Mouse (Mus musculus): ENCODE measurements around the gene Trpm4. TPM values are rescaled to one million over a fixed set of nuclear protein-coding genes. Genes with fewer than 3 reads are reported as not detected.
"Not testable (repeated sequence)": the region's sequence is repeated elsewhere in the genome, so short reads cannot be mapped to it uniquely, and the experiment has no call there.

Gene Trpm4
- polyA plus RNA-seq, 1 experiment from 2014 or later: 18.3 TPM

DNA sequence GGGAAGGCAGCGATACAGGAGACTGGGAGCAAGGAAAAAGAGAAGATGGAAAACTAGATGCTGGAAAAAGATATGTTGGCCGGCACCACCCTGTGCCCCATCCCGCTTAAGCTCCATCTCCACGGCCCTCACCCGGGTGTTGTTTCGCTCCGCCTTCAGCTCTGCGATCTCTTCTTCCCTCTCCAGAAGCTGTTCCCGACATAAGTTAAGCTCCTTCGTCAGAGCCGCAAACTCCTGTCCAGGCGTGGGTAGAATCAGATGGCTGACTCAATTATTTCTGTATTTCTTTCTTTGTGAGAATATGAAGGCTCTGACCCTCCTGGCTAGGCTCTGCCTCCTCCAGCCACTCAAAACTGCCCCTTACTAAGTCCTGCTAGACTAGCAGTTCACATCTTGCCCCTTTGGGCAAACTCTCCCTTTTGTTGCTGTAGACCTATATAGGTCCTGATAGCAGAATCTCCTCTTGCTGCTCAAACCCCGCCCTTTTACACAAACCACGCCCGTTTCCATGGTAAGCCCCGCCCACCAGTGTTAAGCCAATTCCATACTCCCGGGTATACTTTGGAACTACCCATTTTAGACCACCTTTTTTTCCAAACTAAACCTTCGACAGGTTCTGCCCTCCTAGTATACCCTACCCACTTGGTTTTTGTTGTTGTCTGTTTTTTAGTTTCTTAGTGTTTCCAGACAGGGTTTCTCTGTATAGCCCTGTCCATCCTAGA lies 27.0 kb upstream of the Trpm4 start:
- no peak overlapping the region for H3K27ac ChIP-seq (ENCODE audit: low read length)
- WGBS: 50% methylated on average over 18 of the region's 18 CpGs
- H3K9ac ChIP-seq (replicated peaks; ENCODE audit: low read depth, low read length): no peak overlapping the region
- H3K4me3 ChIP-seq (ENCODE audit: low read depth, low read length): no peak overlapping the region
- peaks cover 7% of the 10 kb centered on the region; the same call in 1 of the 2 replicates for H3K4me1 ChIP-seq (ENCODE audit: control insufficient read depth, insufficient read depth, low read length)
- peak overlapping the region; percentile 73; the same call in 1 of the 2 replicates for H3K4me2 ChIP-seq (replicated peaks; ENCODE audit: low read depth, low read length)
- no peaks in the 10 kb centered on the region for H3K36me3 ChIP-seq (ENCODE audit: control insufficient read depth, insufficient read depth, low read length)
- peaks cover 21% of the 10 kb centered on the region; the same call in 1 of the 2 replicates for H3K27me3 ChIP-seq (ENCODE audit: control insufficient read depth, insufficient read depth, low read length)
- no peak for ATAC-seq (ENCODE audit: insufficient number of reproducible peaks, insufficient read depth, low FRiP score, low read depth)
- no peaks in the 10 kb centered on the region for H3K9me3 ChIP-seq (ENCODE audit: control insufficient read depth, low read depth, low read length)

- H3K27ac ChIP-seq (ENCODE audit: low read length); H3K9ac ChIP-seq (replicated peaks; ENCODE audit: low read depth, low read length); H3K4me1 ChIP-seq (ENCODE audit: control insufficient read depth, insufficient read depth, low read length); ATAC-seq (ENCODE audit: insufficient number of reproducible peaks, insufficient read depth, low FRiP score, low read depth); H3K9me3 ChIP-seq (ENCODE audit: control insufficient read depth, low read depth, low read length); H3K4me3 ChIP-seq (ENCODE audit: low read depth, low read length); H3K4me2 ChIP-seq (replicated peaks; ENCODE audit: low read depth, low read length); H3K36me3 ChIP-seq (ENCODE audit: control insufficient read depth, insufficient read depth, low read length): not testable (repeated sequence)
- 59% methylated on average over 10 of the region's 11 CpGs for WGBS
- peaks cover 17% of the 10 kb centered on the region; the same call in 1 of the 2 replicates for H3K27me3 ChIP-seq (ENCODE audit: control insufficient read depth, insufficient read depth, low read length)
Observed at GRCm38 (mm10) chr7:45359081-45359480, 25.5 kb upstream of the Trpm4 start.

DNA sequence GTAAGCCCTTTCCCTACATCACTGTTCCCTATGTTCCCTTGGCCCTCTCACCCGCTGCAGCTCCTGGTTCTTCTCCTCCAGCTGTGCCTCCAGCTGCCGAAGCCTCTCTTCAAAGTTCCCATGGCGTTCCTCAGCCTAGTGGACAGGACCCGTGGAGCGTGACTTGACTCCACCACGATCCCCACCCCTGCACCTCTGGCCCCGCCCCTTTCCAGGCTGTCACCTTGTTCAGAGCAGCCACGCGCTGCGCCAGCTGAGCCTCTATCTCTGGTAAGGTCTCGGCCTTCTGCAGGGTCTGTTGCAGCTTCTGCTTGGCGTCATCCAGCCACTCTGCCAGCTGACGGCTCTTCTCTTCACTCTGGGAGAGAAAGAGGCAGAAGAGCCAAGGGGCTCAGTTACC lies 22.5 kb upstream of the Trpm4 start:
- Histone ChIP-seq H3K27me3 (ENCODE audit: control insufficient read depth, insufficient read depth, low read length) (0 out of 2 replicates have a peak, but pooled peaks cover under 1% of the 10 kb centered on the region), H3K4me2 (replicated peaks; ENCODE audit: low read depth, low read length) (no peak overlapping the region), H3K36me3 (ENCODE audit: control insufficient read depth, insufficient read depth, low read length) (no peaks in the 10 kb centered on the region), H3K4me3 (ENCODE audit: low read depth, low read length) (no peak overlapping the region), H3K9ac (replicated peaks; ENCODE audit: low read depth, low read length) (no peak overlapping the region), H3K9me3 (ENCODE audit: control insufficient read depth, low read depth, low read length) (no peaks in the 10 kb centered on the region), H3K27ac (ENCODE audit: low read length) (no peak overlapping the region), H3K4me1 (ENCODE audit: control insufficient read depth, insufficient read depth, low read length) (no peaks in the 10 kb centered on the region)
- no peak; the same call in 1 of the 2 replicates for ATAC-seq (ENCODE audit: insufficient number of reproducible peaks, insufficient read depth, low FRiP score, low read depth)
- WGBS: 47% methylated on average over 13 of the region's 13 CpGs

DNA sequence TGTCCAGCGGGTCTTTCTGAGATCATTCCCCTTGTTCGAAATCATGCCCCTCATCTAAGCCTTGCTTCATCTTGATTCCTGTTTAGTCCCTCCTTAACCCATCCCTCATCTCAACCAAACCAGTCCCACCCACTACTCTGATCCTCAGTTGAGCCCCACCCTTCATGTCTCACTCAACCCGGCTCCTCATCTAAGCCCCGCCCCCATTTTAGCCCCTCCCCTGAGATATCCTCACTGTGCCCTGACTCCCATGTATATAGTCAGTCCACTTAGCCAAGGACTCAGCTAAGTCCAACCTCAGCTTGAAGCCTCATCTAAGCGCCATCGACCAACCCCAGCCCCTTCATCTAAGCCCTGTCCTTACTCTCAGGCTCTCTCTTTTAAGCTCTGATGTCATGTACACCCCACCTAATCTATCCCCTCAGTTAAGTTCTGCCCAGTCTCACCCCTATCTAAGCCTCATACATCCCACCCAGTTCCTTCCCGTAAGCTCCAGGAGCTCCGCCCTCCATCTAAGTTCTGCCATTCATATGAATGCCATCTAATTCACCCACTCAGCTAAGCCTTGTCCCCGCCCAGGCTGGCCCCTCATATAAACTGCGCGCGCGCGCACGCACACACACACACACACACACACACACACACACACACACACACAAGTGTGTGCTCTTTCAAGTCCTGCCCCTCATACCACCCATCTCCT lies 21.9 kb upstream of the Trpm4 start:
- H3K9ac ChIP-seq (replicated peaks; ENCODE audit: low read depth, low read length): no peak overlapping the region
- H3K27ac ChIP-seq (ENCODE audit: low read length): no peak overlapping the region
- H3K27me3 ChIP-seq (ENCODE audit: control insufficient read depth, insufficient read depth, low read length): no peaks in the 10 kb centered on the region
- no peak overlapping the region for H3K4me3 ChIP-seq (ENCODE audit: low read depth, low read length)
- H3K36me3 ChIP-seq (ENCODE audit: control insufficient read depth, insufficient read depth, low read length): no peaks in the 10 kb centered on the region
- no peaks in the 10 kb centered on the region for H3K9me3 ChIP-seq (ENCODE audit: control insufficient read depth, low read depth, low read length)
- 70% methylated on average over 15 of the region's 15 CpGs for WGBS
- no peak overlapping the region for H3K4me2 ChIP-seq (replicated peaks; ENCODE audit: low read depth, low read length)
- ATAC-seq (ENCODE audit: insufficient number of reproducible peaks, insufficient read depth, low FRiP score, low read depth): no peak
- no peaks in the 10 kb centered on the region for H3K4me1 ChIP-seq (ENCODE audit: control insufficient read depth, insufficient read depth, low read length)

DNA sequence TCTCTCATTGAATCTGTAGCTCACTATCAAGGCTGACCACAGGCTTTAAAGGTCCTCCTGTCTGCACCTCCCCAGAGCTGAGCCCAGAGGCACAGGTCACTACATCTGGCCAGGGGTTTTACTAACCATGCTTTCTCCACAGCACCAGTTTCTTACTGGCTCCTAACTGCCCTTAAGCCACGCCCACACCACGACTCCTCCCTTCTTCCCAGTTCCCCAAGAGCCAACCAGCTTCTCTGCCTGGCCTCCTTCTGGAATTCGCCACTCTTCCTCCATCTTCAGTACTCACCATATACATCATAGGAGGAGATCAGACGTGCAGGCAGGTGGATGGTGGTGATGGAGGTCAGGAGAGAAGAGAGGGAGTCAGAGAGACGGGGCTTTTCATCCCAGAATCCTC lies 19.5 kb upstream of the Trpm4 start:
- Histone ChIP-seq H3K4me3 (ENCODE audit: low read depth, low read length) (no peak overlapping the region), H3K36me3 (ENCODE audit: control insufficient read depth, insufficient read depth, low read length) (no peaks in the 10 kb centered on the region), H3K9me3 (ENCODE audit: control insufficient read depth, low read depth, low read length) (no peaks in the 10 kb centered on the region), H3K9ac (replicated peaks; ENCODE audit: low read depth, low read length) (no peak overlapping the region), H3K4me2 (replicated peaks; ENCODE audit: low read depth, low read length) (no peak overlapping the region), H3K27me3 (ENCODE audit: control insufficient read depth, insufficient read depth, low read length) (no peaks in the 10 kb centered on the region), H3K4me1 (ENCODE audit: control insufficient read depth, insufficient read depth, low read length) (no peaks in the 10 kb centered on the region), H3K27ac (ENCODE audit: low read length) (no peak overlapping the region)
- WGBS: 18% methylated on average over 5 of the region's 5 CpGs
- no peak for ATAC-seq (ENCODE audit: insufficient number of reproducible peaks, insufficient read depth, low FRiP score, low read depth)

GRCm38 (mm10) chr7:45346905-45347304 lies 13.3 kb upstream of the Trpm4 start:
- Histone ChIP-seq H3K9ac (replicated peaks; ENCODE audit: low read depth, low read length) (no peak overlapping the region), H3K27me3 (ENCODE audit: control insufficient read depth, insufficient read depth, low read length) (no peaks in the 10 kb centered on the region), H3K9me3 (ENCODE audit: control insufficient read depth, low read depth, low read length) (no peaks in the 10 kb centered on the region), H3K4me2 (replicated peaks; ENCODE audit: low read depth, low read length) (no peak overlapping the region), H3K36me3 (ENCODE audit: control insufficient read depth, insufficient read depth, low read length) (no peaks in the 10 kb centered on the region), H3K4me3 (ENCODE audit: low read depth, low read length) (no peak overlapping the region), H3K4me1 (ENCODE audit: control insufficient read depth, insufficient read depth, low read length) (no peaks in the 10 kb centered on the region), H3K27ac (ENCODE audit: low read length) (no peak overlapping the region)
- 65% methylated on average over 13 of the region's 13 CpGs for WGBS
- ATAC-seq (ENCODE audit: insufficient number of reproducible peaks, insufficient read depth, low FRiP score, low read depth): no peak

DNA sequence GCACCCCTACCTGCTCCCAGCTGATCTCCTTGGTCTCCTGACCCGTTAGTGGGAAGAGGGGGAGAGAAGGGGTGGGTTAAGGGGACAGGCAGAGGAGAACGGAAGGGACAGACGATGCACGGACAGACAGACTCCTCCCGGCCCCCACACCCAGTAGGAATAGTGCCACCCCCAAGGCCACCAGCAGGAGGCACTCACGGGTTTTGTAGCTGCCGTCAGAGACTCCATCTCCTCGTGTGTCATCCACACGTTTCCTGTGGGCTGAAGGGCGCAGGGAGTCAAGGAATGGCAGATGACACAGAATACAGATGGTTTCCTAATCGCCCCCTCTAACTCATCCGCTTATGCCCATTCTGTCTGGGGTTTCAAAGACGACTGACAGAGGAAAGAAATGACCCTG lies 10.0 kb upstream of the Trpm4 start:
- Histone ChIP-seq H3K4me1 (ENCODE audit: control insufficient read depth, insufficient read depth, low read length) (peaks cover 21% of the 10 kb centered on the region; the same call in 1 of the 2 replicates), H3K27me3 (ENCODE audit: control insufficient read depth, insufficient read depth, low read length) (no peaks in the 10 kb centered on the region), H3K4me3 (ENCODE audit: low read depth, low read length) (no peak overlapping the region), H3K36me3 (ENCODE audit: control insufficient read depth, insufficient read depth, low read length) (no peaks in the 10 kb centered on the region), H3K9ac (replicated peaks; ENCODE audit: low read depth, low read length) (no peak overlapping the region), H3K27ac (ENCODE audit: low read length) (no peak overlapping the region), H3K4me2 (replicated peaks; ENCODE audit: low read depth, low read length) (no peak overlapping the region), H3K9me3 (ENCODE audit: control insufficient read depth, low read depth, low read length) (no peaks in the 10 kb centered on the region)
- 24% methylated on average over 13 of the region's 13 CpGs for WGBS
- no peak for ATAC-seq (ENCODE audit: insufficient number of reproducible peaks, insufficient read depth, low FRiP score, low read depth)

DNA sequence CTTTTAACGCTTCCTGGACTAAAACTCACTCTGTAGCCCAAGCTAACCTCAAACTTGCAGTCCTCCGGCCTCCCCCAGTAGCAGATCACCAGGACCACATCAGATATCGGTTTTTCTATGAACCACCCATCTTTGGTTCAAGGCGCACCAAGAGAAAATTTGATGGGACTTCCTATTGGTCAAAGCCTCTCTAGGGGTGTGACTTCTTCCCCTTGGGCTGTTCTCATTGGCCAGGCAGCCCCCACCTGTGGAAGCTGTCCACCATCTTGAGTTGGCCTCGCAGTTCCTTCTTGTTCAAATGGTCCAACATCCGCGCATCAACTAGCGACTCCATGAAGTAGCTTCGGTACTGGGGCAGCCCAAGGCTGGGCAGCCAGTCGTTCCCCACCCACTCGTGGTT lies 8.5 kb upstream of the Trpm4 start:
- H3K27me3 ChIP-seq (ENCODE audit: control insufficient read depth, insufficient read depth, low read length): no peaks in the 10 kb centered on the region
- H3K9me3 ChIP-seq (ENCODE audit: control insufficient read depth, low read depth, low read length): no peaks in the 10 kb centered on the region
- H3K9ac ChIP-seq (replicated peaks; ENCODE audit: low read depth, low read length): no peak overlapping the region
- H3K4me3 ChIP-seq (ENCODE audit: low read depth, low read length): no peak overlapping the region
- no peak for ATAC-seq (ENCODE audit: insufficient number of reproducible peaks, insufficient read depth, low FRiP score, low read depth)
- H3K4me2 ChIP-seq (replicated peaks; ENCODE audit: low read depth, low read length): no peak overlapping the region
- WGBS: 90% methylated on average over 11 of the region's 11 CpGs
- H3K36me3 ChIP-seq (ENCODE audit: control insufficient read depth, insufficient read depth, low read length): no peaks in the 10 kb centered on the region
- H3K4me1 ChIP-seq (ENCODE audit: control insufficient read depth, insufficient read depth, low read length): peaks cover 29% of the 10 kb centered on the region; the same call in 1 of the 2 replicates
- H3K27ac ChIP-seq (ENCODE audit: low read length): no peak overlapping the region
